Mouse (Mus musculus) limb, embryonic 14.5 days (tissue): ENCODE data around the gene Engase. TPM values are rescaled to one million over a fixed set of nuclear protein-coding genes. Genes with fewer than 3 reads are reported as not detected.

Source experiments
- ATAC-seq: fragments of 200-750 bp; cut with Nextera tagmentation; 2 replicates; pipeline ENCODE4 v1.8.0; 2017; ENCODE audit warnings: low read depth, moderate number of reproducible peaks, moderate TSS enrichment; ENCODE audit not compliant: low FRiP score
- DNase-seq: peaks from one replicate; pipeline ENCODE4 v3.0.0-alpha.2; 2015; ENCODE audit warnings: low spot score
- H3K27ac ChIP-seq: fragments of 300-500 bp; sonication (generic); replicated peaks from 2 replicates; pipeline ENCODE4 v1.5.1; 2014; ENCODE audit warnings: low read depth, mild to moderate bottlenecking, low read length, moderate library complexity, mixed read lengths
- H3K27me3 ChIP-seq: fragments of 300-500 bp; sonication (generic); 2 replicates; pipeline ENCODE4 v1.6.1; 2014; ENCODE audit warnings: low read length, mixed read lengths; ENCODE audit not compliant: control insufficient read depth, insufficient read depth
- H3K36me3 ChIP-seq: fragments of 300-500 bp; sonication (generic); 2 replicates; pipeline ENCODE4 v1.6.1; 2014; ENCODE audit warnings: mild to moderate bottlenecking, low read length, moderate library complexity, mixed read lengths; ENCODE audit not compliant: control insufficient read depth, insufficient read depth
- H3K4me1 ChIP-seq: fragments of 300-500 bp; sonication (generic); 2 replicates; pipeline ENCODE4 v1.6.1; 2014; ENCODE audit warnings: antibody characterized with exemption, low read length, mixed read lengths; ENCODE audit not compliant: control insufficient read depth, insufficient read depth
- H3K4me2 ChIP-seq: fragments of 300-500 bp; sonication (generic); replicated peaks from 2 replicates; pipeline ENCODE4 v1.6.1; 2014; ENCODE audit warnings: low read depth, mild to moderate bottlenecking, low read length, moderate library complexity; ENCODE audit not compliant: severe bottlenecking
- H3K4me3 ChIP-seq: fragments of 300-500 bp; sonication (generic); replicated peaks from 2 replicates; pipeline ENCODE4 v1.5.1; 2014; ENCODE audit warnings: low read length
- H3K9ac ChIP-seq: fragments of 300-500 bp; sonication (generic); 2 replicates; pipeline ENCODE4 v1.6.1; 2014; ENCODE audit warnings: mild to moderate bottlenecking, low read depth, low read length, moderate library complexity; ENCODE audit not compliant: severe bottlenecking
- H3K9me3 ChIP-seq: fragments of 300-500 bp; sonication (generic); 2 replicates; pipeline ENCODE4 v1.6.1; 2016; ENCODE audit warnings: low read length; ENCODE audit not compliant: control insufficient read depth
- POLR2A ChIP-seq: fragments of 200-500 bp; IDR thresholded peaks from 2 replicates; pipeline ENCODE4 v1.8.0; 2012; ENCODE audit warnings: inconsistent platforms, mild to moderate bottlenecking, moderate library complexity, borderline replicate concordance; ENCODE audit not compliant: insufficient read depth, insufficient read length; ENCODE audit errors: extremely low read depth
- WGBS: fragments of 180-500 bp; shearing (Covaris S2); extraction: QIAGEN DNeasy Blood & Tissue Kit; methylation state at CpG from one replicate; pipeline ENCODE4 v1.1.7; 2014; 5-methylcytosine and 5-hydroxymethylcytosine counted together
- polyA plus RNA-seq, 2 experiments: library from polyadenylated mRNA; depleted of rRNA in 1 of 2; stranded (reverse) in 1 of 2; unstranded in 1 of 2; fragments of >200 nt; fragmentation: Nextera tagmentation in 1 of 2; extraction: Ambion mirVana in 1 of 2; gene quantifications; 2 replicates each; pipeline versions ENCODE4 v1.2.1 to v1.2.3; 2012 to 2014

Engase gene
- polyA plus RNA-seq, 2 experiments = 4.5 to 7.9 TPM

- no peaks in the 10 kb centered on the region; the same call in 1 of the 2 replicates for H3K36me3 ChIP-seq
- TF ChIP-seq POLR2A = no peak
- H3K4me2 ChIP-seq = no peak overlapping the region
- H3K4me3 ChIP-seq = no peak overlapping the region
- DNase-seq (no peak), ATAC-seq (no peak)
- no peak overlapping the region for H3K9ac ChIP-seq
- no peaks in the 10 kb centered on the region for H3K27me3 ChIP-seq
- H3K4me1 ChIP-seq = no peaks in the 10 kb centered on the region; the same call in 1 of the 2 replicates
- H3K9me3 ChIP-seq = no peaks in the 10 kb centered on the region
- no peak overlapping the region for H3K27ac ChIP-seq
- WGBS = 88% methylated on average over 8 of the region's 8 CpGs
Measured at GRCm38 (mm10) chr11:118448385-118448784, 28.2 kb upstream of the Engase start.

GRCm38 (mm10) chr11:118451211-118451610 is 25.4 kb upstream of the Engase start:
- no peak for TF ChIP-seq POLR2A
- H3K9ac ChIP-seq = no peak overlapping the region
- no peaks in the 10 kb centered on the region; the same call in 1 of the 2 replicates for H3K36me3 ChIP-seq
- 80% methylated on average over 6 of the region's 6 CpGs for WGBS
- no peaks in the 10 kb centered on the region for H3K9me3 ChIP-seq
- no peak overlapping the region for H3K4me3 ChIP-seq
- DNase-seq (no peak), ATAC-seq (no peak)
- H3K4me1 ChIP-seq = no peaks in the 10 kb centered on the region; the same call in 1 of the 2 replicates
- H3K27ac ChIP-seq = no peak overlapping the region
- no peaks in the 10 kb centered on the region for H3K27me3 ChIP-seq
- no peak overlapping the region for H3K4me2 ChIP-seq

- Histone ChIP-seq H3K4me1 (no peaks in the 10 kb centered on the region), H3K9me3 (no peaks in the 10 kb centered on the region), H3K27me3 (no peaks in the 10 kb centered on the region), H3K9ac (no peak overlapping the region), H3K4me2 (no peak overlapping the region), H3K36me3 (no peaks in the 10 kb centered on the region; the same call in 1 of the 2 replicates), H3K4me3 (no peak overlapping the region), H3K27ac (no peak overlapping the region)
- ATAC-seq = no peak
- WGBS = 71% methylated on average over 2 of the region's 2 CpGs
- DNase-seq = no peak
- no peak for TF ChIP-seq POLR2A
Measured at GRCm38 (mm10) chr11:118452955-118453354, 23.7 kb upstream of the Engase start.

GRCm38 (mm10) chr11:118453886-118454671 is 22.6 kb upstream of the Engase start:
- ATAC-seq (no peak), DNase-seq (no peak)
- 70% methylated on average over 11 of the region's 11 CpGs for WGBS

GRCm38 (mm10) chr11:118455788-118456187 is 20.8 kb upstream of the Engase start:
- 82% methylated on average over 6 of the region's 6 CpGs for WGBS
- Histone ChIP-seq H3K27me3 (no peaks in the 10 kb centered on the region), H3K36me3 (no peaks in the 10 kb centered on the region), H3K4me3 (no peak overlapping the region), H3K9me3 (no peaks in the 10 kb centered on the region), H3K4me1 (no peaks in the 10 kb centered on the region), H3K4me2 (no peak overlapping the region), H3K9ac (no peak overlapping the region), H3K27ac (no peak overlapping the region)
- TF ChIP-seq POLR2A = no peak
- ATAC-seq (no peak), DNase-seq (no peak)

More at GRCm38 (mm10) chr11:118453886-118454671, 22.6 kb upstream of the Engase start:
- H3K9me3 ChIP-seq = no peaks in the 10 kb centered on the region
- H3K27me3 ChIP-seq = no peaks in the 10 kb centered on the region
- no peaks in the 10 kb centered on the region for H3K36me3 ChIP-seq
- H3K4me2 ChIP-seq = no peak overlapping the region
- H3K4me3 ChIP-seq = no peak overlapping the region
- no peaks in the 10 kb centered on the region for H3K4me1 ChIP-seq
- H3K9ac ChIP-seq = no peak overlapping the region
- no peak overlapping the region for H3K27ac ChIP-seq
- TF ChIP-seq POLR2A = no peak
